Mouse (Mus musculus) embryonic fibroblast, embryonic 13.5 days (primary cell): Measurements from ENCODE around the gene Ppcdc.

Experiments
- CTCF ChIP-seq: IDR thresholded peaks from 2 replicates; pipeline ENCODE4 v1.5.1; 2011; ENCODE audit warnings: mild to moderate bottlenecking, control low read depth, low read length, moderate library complexity, borderline replicate concordance; ENCODE audit not compliant: insufficient read depth
- POLR2A ChIP-seq: IDR thresholded peaks from 2 replicates; pipeline ENCODE4 v1.6.1; 2011; ENCODE audit warnings: low read depth, mild to moderate bottlenecking, control low read depth, low read length, moderate library complexity

DNA sequence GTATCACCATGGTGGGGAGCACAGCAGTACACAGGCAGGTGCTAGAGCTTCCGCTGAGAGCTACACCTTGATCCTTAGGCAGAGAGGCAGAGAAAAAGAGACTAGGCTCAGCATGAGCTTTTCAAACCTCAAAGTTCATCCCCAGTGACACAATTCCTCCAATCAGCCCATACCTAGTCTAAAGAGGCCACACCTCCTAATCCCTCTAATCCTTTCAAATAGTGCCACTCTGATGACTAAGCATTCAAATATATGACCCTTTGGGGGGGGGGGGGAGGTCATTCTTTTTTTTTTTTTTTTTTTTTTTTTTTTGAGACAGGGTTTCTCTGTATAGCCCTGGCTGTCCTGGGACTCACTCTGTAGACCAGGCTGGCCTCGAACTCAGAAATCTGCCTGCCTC is 41.2 kb downstream of the Ppcdc start:
- no peak for TF ChIP-seq POLR2A
- TF ChIP-seq CTCF: no peak
